Comparison of ENCODE assay signal across 8 mouse cellular contexts in the genomic region with DNA sequence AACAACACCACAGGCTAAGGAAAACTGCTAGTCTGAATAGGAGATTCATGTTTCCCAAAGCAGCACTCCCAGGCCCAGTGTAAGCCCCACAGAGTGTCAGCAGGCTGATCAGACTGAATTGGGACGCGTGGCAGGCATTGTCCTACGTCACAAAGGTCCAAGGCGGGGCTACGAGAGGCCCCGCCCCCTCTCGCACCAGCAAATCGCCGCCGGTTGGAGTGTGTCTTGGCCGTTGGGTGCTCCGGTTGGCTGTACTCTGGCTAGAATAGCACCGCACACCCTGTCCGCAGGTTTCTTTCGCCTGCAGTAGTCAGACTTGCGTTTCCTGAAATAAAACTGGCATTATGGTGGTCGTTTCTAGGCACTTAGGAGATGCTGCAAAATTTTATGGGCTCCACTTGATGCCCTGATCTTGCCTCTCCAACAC. TPM values are rescaled to one million over a fixed set of nuclear protein-coding genes. Genes with fewer than 3 reads are reported as not detected.
A peak's percentile ranks its signal among the peaks of the same experiment; 100 is the strongest.
DNase-seq lines count a peak whose midpoint lies in the region; ATAC-seq and TF ChIP-seq lines count a peak whose summit lies in the region.

A gene (minus strand): TSS at position 151 of the 427 bp plus-strand sequence.

- under 1% methylated on average over 17 of the region's 17 CpGs for WGBS in forebrain, embryonic 12.5 days
- under 1% methylated on average over 17 of the region's 17 CpGs for WGBS in heart, postnatal 0 days
- WGBS in liver, embryonic 15.5 days (ENCODE audit: insufficient replicate concordance), result under 1% methylated on average over 17 of the region's 17 CpGs
- under 1% methylated on average over 17 of the region's 17 CpGs for WGBS in neural tube, embryonic 11.5 days
- under 1% methylated on average over 17 of the region's 17 CpGs for WGBS in stomach, embryonic 16.5 days

- H3K9ac ChIP-seq in ES-Bruce4 (ENCODE audit: low read depth, poor library complexity, severe bottlenecking), result peak within 1 kb of the TSS; percentile 50
- peak within 1 kb of the TSS; percentile 47 for H3K9ac ChIP-seq in forebrain, embryonic 12.5 days
- H3K9ac ChIP-seq in heart, postnatal 0 days (replicated peaks; ENCODE audit: low read depth, low read length), result peak within 1 kb of the TSS; percentile 60
- peak within 1 kb of the TSS; percentile 32 for H3K9ac ChIP-seq in liver, embryonic 15.5 days
- H3K9ac ChIP-seq in neural tube, embryonic 11.5 days (ENCODE audit: low read length), result peak within 1 kb of the TSS; percentile 59
- peak within 1 kb of the TSS; percentile 85 for H3K9ac ChIP-seq in stomach, embryonic 16.5 days (ENCODE audit: low read length)

- no peaks in the 10 kb centered on the region for H3K27me3 ChIP-seq in ES-Bruce4 (ENCODE audit: control insufficient read depth, insufficient read depth, low read length, poor library complexity, severe bottlenecking)
- no peaks in the 10 kb centered on the region for H3K27me3 ChIP-seq in forebrain, embryonic 12.5 days
- H3K27me3 ChIP-seq in heart, postnatal 0 days (ENCODE audit: control insufficient read depth, insufficient read depth, low read length), result no peaks in the 10 kb centered on the region
- H3K27me3 ChIP-seq in liver, embryonic 15.5 days, result no peaks in the 10 kb centered on the region
- no peaks in the 10 kb centered on the region for H3K27me3 ChIP-seq in neural tube, embryonic 11.5 days (ENCODE audit: control insufficient read depth, insufficient read depth, low read length)
- no peaks in the 10 kb centered on the region for H3K27me3 ChIP-seq in stomach, embryonic 16.5 days (ENCODE audit: control insufficient read depth, insufficient read depth, low read length)

- TF ChIP-seq EP300 in ES-Bruce4 (IDR thresholded peaks at IDR 0.05; ENCODE audit: insufficient read depth, low read depth, low read length), result no peak
- TF ChIP-seq EP300 in heart, postnatal 0 days (IDR thresholded peaks at IDR 0.05; ENCODE audit: low read depth), result no peak

- H3K4me1 ChIP-seq in ES-Bruce4 (ENCODE audit: control insufficient read depth, insufficient read depth, low read length), result no peaks in the 10 kb centered on the region
- peaks cover 37% of the 10 kb centered on the region for H3K4me1 ChIP-seq in forebrain, embryonic 12.5 days
- H3K4me1 ChIP-seq in heart, postnatal 0 days (ENCODE audit: control insufficient read depth, insufficient read depth), result peaks cover 13% of the 10 kb centered on the region; the same call in 1 of the 2 replicates
- H3K4me1 ChIP-seq in liver, embryonic 15.5 days (replicated peaks), result peaks cover 51% of the 10 kb centered on the region
- peaks cover 10% of the 10 kb centered on the region for H3K4me1 ChIP-seq in neural tube, embryonic 11.5 days (ENCODE audit: control insufficient read depth, insufficient read depth, low read length)
- H3K4me1 ChIP-seq in stomach, embryonic 16.5 days (ENCODE audit: control insufficient read depth, insufficient read depth, low read length), result peaks cover 11% of the 10 kb centered on the region

- H3K36me3 ChIP-seq in ES-Bruce4 (ENCODE audit: control insufficient read depth, insufficient read depth, low read length, poor library complexity, severe bottlenecking), result no peaks in the 10 kb centered on the region
- no peaks in the 10 kb centered on the region for H3K36me3 ChIP-seq in forebrain, embryonic 12.5 days (replicated peaks)
- H3K36me3 ChIP-seq in heart, postnatal 0 days (replicated peaks; ENCODE audit: control insufficient read depth, insufficient read depth, low read length), result no peaks in the 10 kb centered on the region
- no peaks in the 10 kb centered on the region for H3K36me3 ChIP-seq in liver, embryonic 15.5 days (replicated peaks)
- no peaks in the 10 kb centered on the region for H3K36me3 ChIP-seq in neural tube, embryonic 11.5 days (ENCODE audit: control insufficient read depth, insufficient read depth, low read length)
- H3K36me3 ChIP-seq in stomach, embryonic 16.5 days (ENCODE audit: control insufficient read depth, insufficient read depth, low read length), result no peaks in the 10 kb centered on the region

- peak within 1 kb of the TSS; percentile 57 for H3K4me2 ChIP-seq in forebrain, embryonic 12.5 days
- peak within 1 kb of the TSS; percentile 70 for H3K4me2 ChIP-seq in heart, postnatal 0 days (ENCODE audit: low read depth, low read length)
- H3K4me2 ChIP-seq in liver, embryonic 15.5 days, result peak within 1 kb of the TSS; percentile 67
- peak within 1 kb of the TSS; percentile 47 for H3K4me2 ChIP-seq in neural tube, embryonic 11.5 days (ENCODE audit: low read depth)
- peak within 1 kb of the TSS; percentile 79 for H3K4me2 ChIP-seq in stomach, embryonic 16.5 days (ENCODE audit: low read depth, low read length)

- DNase-seq in c-Kit-positive CD71-positive TER-119-positive erythroid progenitor cells, embryonic 14.5 days (ENCODE audit: low spot score), result peak; percentile 91
- DNase-seq in heart, postnatal 0 days (ENCODE audit: low spot score), result peak; percentile 89
- peak; percentile 94 to 96 for DNase-seq in kidney, postnatal 36 days
- DNase-seq in neural tube, embryonic 11.5 days (ENCODE audit: low spot score), result peak; percentile 96

- TF ChIP-seq CTCF in ES-Bruce4 (IDR thresholded peaks at IDR 0.05; ENCODE audit: low read depth, low read length), result no peak
- no peak for TF ChIP-seq CTCF in heart, postnatal 0 days (IDR thresholded peaks at IDR 0.05; ENCODE audit: low read depth)

- ATAC-seq in forebrain, embryonic 12.5 days (ENCODE audit: low FRiP score), result peak; percentile 95
- ATAC-seq in heart, postnatal 0 days (ENCODE audit: insufficient read depth, low read depth), result peak; percentile 92
- peak; percentile 84 for ATAC-seq in liver, embryonic 15.5 days (ENCODE audit: insufficient read depth)
- peak; percentile 92 for ATAC-seq in neural tube, embryonic 11.5 days (ENCODE audit: insufficient read depth, low FRiP score, low TSS enrichment)
- peak; percentile 92 for ATAC-seq in stomach, embryonic 16.5 days (ENCODE audit: insufficient read depth, low FRiP score)

- peak; percentile 86 for TF ChIP-seq POLR2A in ES-Bruce4 (IDR thresholded peaks at IDR 0.05; ENCODE audit: insufficient read depth, low read length)

- H3K27ac ChIP-seq in ES-Bruce4 (ENCODE audit: insufficient read depth, low read length), result no peak within 1 kb of the TSS
- peak within 1 kb of the TSS; percentile 74 for H3K27ac ChIP-seq in forebrain, embryonic 12.5 days
- H3K27ac ChIP-seq in heart, postnatal 0 days (ENCODE audit: low read depth), result peak within 1 kb of the TSS; percentile 82
- H3K27ac ChIP-seq in liver, embryonic 15.5 days (replicated peaks), result peak within 1 kb of the TSS; percentile 64
- H3K27ac ChIP-seq in neural tube, embryonic 11.5 days (ENCODE audit: low read depth, low read length), result peak within 1 kb of the TSS; percentile 47; the same call in 1 of the 2 replicates
- peak within 1 kb of the TSS; percentile 92 for H3K27ac ChIP-seq in stomach, embryonic 16.5 days (ENCODE audit: low read length)

- peak within 1 kb of the TSS; percentile 64 for H3K4me3 ChIP-seq in ES-Bruce4 (ENCODE audit: low read depth, low read length)
- H3K4me3 ChIP-seq in forebrain, embryonic 12.5 days (replicated peaks), result peak within 1 kb of the TSS; percentile 44
- H3K4me3 ChIP-seq in heart, postnatal 0 days (ENCODE audit: low read depth, low read length), result peak within 1 kb of the TSS; percentile 52
- H3K4me3 ChIP-seq in liver, embryonic 15.5 days (replicated peaks), result peak within 1 kb of the TSS; percentile 55
- peak within 1 kb of the TSS; percentile 34 for H3K4me3 ChIP-seq in neural tube, embryonic 11.5 days (ENCODE audit: low read depth, low read length)
- peak within 1 kb of the TSS; percentile 63 for H3K4me3 ChIP-seq in stomach, embryonic 16.5 days (replicated peaks; ENCODE audit: low read length)

- no peaks in the 10 kb centered on the region for H3K9me3 ChIP-seq in ES-Bruce4 (replicated peaks; ENCODE audit: control insufficient read depth, insufficient read depth, low read length, poor library complexity, severe bottlenecking)
- no peaks in the 10 kb centered on the region for H3K9me3 ChIP-seq in forebrain, embryonic 12.5 days
- H3K9me3 ChIP-seq in heart, postnatal 0 days (replicated peaks; ENCODE audit: control insufficient read depth, low read length), result no peaks in the 10 kb centered on the region
- no peaks in the 10 kb centered on the region for H3K9me3 ChIP-seq in liver, embryonic 15.5 days (replicated peaks)
- no peaks in the 10 kb centered on the region for H3K9me3 ChIP-seq in neural tube, embryonic 11.5 days (ENCODE audit: control insufficient read depth, low read length)
- H3K9me3 ChIP-seq in stomach, embryonic 16.5 days (replicated peaks; ENCODE audit: control insufficient read depth, low read length), result no peaks in the 10 kb centered on the region

RNA-seq across cellular contexts. Expression of the gene that starts here (rescaled TPM):
- polyA plus RNA-seq in ES-Bruce4 (2011; ENCODE audit: insufficient read depth, insufficient read length, low read depth, missing spikeins), result 7.5 and 10.0 TPM in 2 replicates
- polyA plus RNA-seq in forebrain, embryonic 12.5 days (2016; fragmentation: Nextera tagmentation; extraction: Ambion mirVana), result 13.0 and 16.9 TPM in 2 replicates
- 16.9 and 36.3 TPM in 2 replicates for total RNA-seq in heart, postnatal 0 days (2014; rRNA removed; ENCODE audit: low replicate concordance)
- 76.6 and 80.1 TPM in 2 replicates for polyA plus RNA-seq in heart, postnatal 0 days (2015; fragmentation: Nextera tagmentation; extraction: Ambion mirVana)
- polyA plus RNA-seq in liver, embryonic 15.5 days (2015; fragmentation: Nextera tagmentation; extraction: Ambion mirVana), result 4.5 and 4.9 TPM in 2 replicates
- polyA plus RNA-seq in neural tube, embryonic 11.5 days (2014; fragmentation: Nextera tagmentation; extraction: Ambion mirVana), result 19.9 and 23.0 TPM in 2 replicates
- 75.1 and 81.9 TPM in 2 replicates for polyA plus RNA-seq in stomach, embryonic 16.5 days (2015; fragmentation: Nextera tagmentation; extraction: Ambion mirVana)

Comparison
In these comparisons a context has a peak if more than half of its experiments do, and no peak if none do; other contexts are left out.
1. H3K9ac ChIP-seq: peak in every context shown above with its lines; median percentile 85 in stomach, embryonic 16.5 days; 60 in heart, postnatal 0 days; 59 in neural tube, embryonic 11.5 days; 50 in ES-Bruce4; 47 in forebrain, embryonic 12.5 days; 32 in liver, embryonic 15.5 days.